Mouse (Mus musculus) forebrain, embryonic 15.5 days (tissue): Measurements from ENCODE around the gene Hnrnpul1. TPM values are rescaled to one million over a fixed set of nuclear protein-coding genes. Genes with fewer than 3 reads are reported as not detected.

Experiments used
- ATAC-seq: fragments of 200-750 bp; cut with Nextera tagmentation; replicated peaks from 2 replicates; pipeline ENCODE4 v1.8.0; 2017; ENCODE audit warnings: mild to moderate bottlenecking, moderate TSS enrichment, moderate library complexity
- H3K27ac ChIP-seq: fragments of 300-500 bp; sonication (generic); replicated peaks from 2 replicates; pipeline ENCODE4 v1.5.1; 2015; ENCODE audit warnings: mild to moderate bottlenecking, inconsistent platforms
- H3K27me3 ChIP-seq: fragments of 300-500 bp; sonication (generic); 2 replicates; pipeline ENCODE4 v1.6.1; 2015; ENCODE audit warnings: inconsistent platforms
- H3K36me3 ChIP-seq: fragments of 300-500 bp; sonication (generic); 2 replicates; pipeline ENCODE4 v1.6.1; 2015; ENCODE audit warnings: mild to moderate bottlenecking, inconsistent platforms
- H3K4me1 ChIP-seq: fragments of 300-500 bp; sonication (generic); 2 replicates; pipeline ENCODE4 v1.6.1; 2015; ENCODE audit warnings: inconsistent platforms
- H3K4me2 ChIP-seq: fragments of 300-500 bp; sonication (generic); replicated peaks from 2 replicates; pipeline ENCODE4 v1.6.1; 2015; ENCODE audit warnings: mild to moderate bottlenecking, inconsistent platforms
- H3K4me3 ChIP-seq: fragments of 300-500 bp; sonication (generic); 2 replicates; pipeline ENCODE4 v1.5.1; 2015; ENCODE audit warnings: mild to moderate bottlenecking, inconsistent platforms
- H3K9ac ChIP-seq: fragments of 300-500 bp; sonication (generic); replicated peaks from 2 replicates; pipeline ENCODE4 v1.6.1; 2015; ENCODE audit warnings: mild to moderate bottlenecking, inconsistent platforms
- H3K9me3 ChIP-seq: fragments of 300-500 bp; sonication (generic); 2 replicates; pipeline ENCODE4 v1.6.1; 2016; ENCODE audit warnings: inconsistent platforms
- whole genome bisulfite sequencing: fragments of 180-500 bp; shearing (Covaris S2); methylation state at CpG from one replicate; pipeline ENCODE4 v1.1.7; 2015; ENCODE audit warnings: mixed read lengths; 5-methylcytosine and 5-hydroxymethylcytosine counted together
- polyA plus RNA-seq: library from polyadenylated mRNA; unstranded; fragments of >200 nt; fragmentation: Nextera tagmentation; extraction: Ambion mirVana; gene quantifications from 2 replicates; pipeline ENCODE4 v1.2.1, GENCODE M21; 2015

Hnrnpul1 gene
- polyA plus RNA-seq, 1 experiment from 2014 or later, result 51.8 TPM

DNA sequence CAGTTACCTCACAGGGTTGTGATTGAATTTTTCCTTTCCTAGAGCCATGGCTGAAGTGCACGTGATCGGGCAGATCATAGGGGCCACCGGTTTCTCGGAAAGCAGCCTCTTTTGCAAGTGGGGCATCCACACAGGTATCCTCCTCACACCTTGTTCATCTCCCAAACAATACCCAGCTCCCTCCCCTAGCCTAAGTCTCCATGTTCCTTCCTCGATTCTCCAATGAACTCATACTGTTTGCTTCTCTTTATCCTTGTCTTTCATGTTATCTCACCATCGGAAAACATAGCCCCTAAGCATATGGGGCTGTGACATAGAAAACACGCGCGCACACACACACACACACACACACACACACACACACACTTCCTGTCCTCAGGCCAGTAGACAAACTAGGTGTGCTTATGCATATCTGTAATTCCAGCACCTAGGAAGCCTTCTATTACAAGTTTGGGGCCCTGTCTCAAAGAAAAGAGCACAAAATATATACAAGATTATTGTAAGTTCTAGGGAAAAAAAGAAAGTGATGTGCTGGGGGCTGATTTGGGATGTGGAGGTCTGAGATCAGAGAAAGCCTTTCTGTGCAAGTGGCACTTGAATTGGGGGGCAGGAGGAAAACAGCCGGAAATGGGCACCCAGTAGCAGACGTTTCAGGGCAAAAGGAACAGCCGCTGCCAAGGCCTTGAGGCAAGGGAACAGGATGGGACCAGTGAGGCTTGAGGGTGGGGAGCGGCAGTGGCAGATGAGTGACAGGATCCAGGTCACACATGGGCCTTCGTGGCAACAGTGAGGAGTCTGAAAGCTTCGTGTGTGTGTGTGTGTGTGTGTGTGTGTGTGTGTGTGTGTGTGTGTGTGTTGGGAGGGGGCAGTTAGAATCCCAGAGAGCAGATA, 73.0 kb downstream of the Hnrnpul1 start:
- Histone ChIP-seq H3K4me1 (peaks cover 23% of the 10 kb centered on the region), H3K4me3 (peak overlapping the region; percentile 69), H3K36me3 (no peaks in the 10 kb centered on the region), H3K9ac (peak overlapping the region; percentile 60; the same call in 1 of the 2 replicates), H3K4me2 (peak overlapping the region; percentile 64), H3K27me3 (peaks cover 11% of the 10 kb centered on the region), H3K27ac (peak overlapping the region; percentile 97), H3K9me3 (no peaks in the 10 kb centered on the region)
- peak; percentile 4; the same call in 1 of the 2 replicates for ATAC-seq
- WGBS, result 61% methylated on average over 15 of the region's 15 CpGs

DNA sequence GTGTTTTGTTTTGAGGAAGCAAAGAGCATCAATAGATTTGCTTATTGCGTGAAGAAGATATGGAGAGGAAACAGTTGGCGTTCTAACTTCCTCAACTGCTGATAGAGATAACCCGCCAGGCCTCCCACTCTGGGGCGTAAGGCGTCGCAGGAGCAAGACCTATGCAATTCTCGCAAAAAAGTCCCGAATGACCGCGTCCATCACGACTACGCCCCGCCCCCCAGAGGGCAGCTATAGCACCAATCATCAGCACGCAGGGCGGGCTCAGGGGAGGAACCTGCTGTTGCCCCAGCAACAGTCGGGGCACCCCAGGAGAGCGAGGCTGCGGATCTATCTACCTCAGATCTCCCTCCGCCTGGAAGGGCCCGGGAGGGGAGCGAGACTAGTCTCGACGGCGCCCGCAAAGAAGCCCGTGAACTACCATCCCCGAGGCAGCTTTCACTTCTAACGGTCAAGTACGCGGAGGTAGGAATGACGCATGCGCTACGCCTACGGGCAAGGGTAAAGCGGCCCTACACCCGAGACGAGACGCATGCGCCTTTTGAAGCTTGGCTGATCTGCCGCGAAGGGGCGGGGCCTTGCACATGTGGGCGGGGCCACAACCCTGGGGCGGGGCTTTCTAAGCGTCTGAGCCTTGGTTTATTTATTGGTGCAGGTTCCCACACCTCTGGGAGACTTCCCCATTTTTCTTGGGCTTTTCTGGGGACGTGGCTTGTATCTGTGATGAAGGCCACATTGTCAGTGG, 73.9 kb downstream of the Hnrnpul1 start, which contains the start of gene B9d2:
TSS of gene B9d2 (plus strand) at position 267 of the 745 bp plus-strand sequence.
- WGBS, result under 1% methylated on average over 46 of the region's 46 CpGs
- Histone ChIP-seq H3K27ac (peak within 1 kb of the TSS; percentile 97), H3K9me3 (no peaks in the 10 kb centered on the region), H3K4me3 (peak within 1 kb of the TSS; percentile 69), H3K9ac (peak within 1 kb of the TSS; percentile 60), H3K36me3 (no peaks in the 10 kb centered on the region), H3K27me3 (peaks cover 2% of the 10 kb centered on the region), H3K4me1 (peaks cover 30% of the 10 kb centered on the region), H3K4me2 (peak within 1 kb of the TSS; percentile 64)
- peak; percentile 92 for ATAC-seq

- 8% methylated on average over 6 of the region's 6 CpGs for WGBS
- H3K4me2 ChIP-seq, result peak overlapping the region; percentile 64
- H3K36me3 ChIP-seq, result no peaks in the 10 kb centered on the region
- H3K9me3 ChIP-seq, result no peaks in the 10 kb centered on the region
- peak overlapping the region; percentile 97; the same call in 1 of the 2 replicates for H3K27ac ChIP-seq
- H3K27me3 ChIP-seq, result peaks cover 1% of the 10 kb centered on the region
- peak overlapping the region; percentile 69 for H3K4me3 ChIP-seq
- ATAC-seq, result no peak
- H3K4me1 ChIP-seq, result peaks cover 37% of the 10 kb centered on the region
- H3K9ac ChIP-seq, result peak overlapping the region; percentile 60
Observed at GRCm38 (mm10) chr7:25679971-25680370, 74.6 kb downstream of the Hnrnpul1 start.

- H3K4me1 ChIP-seq, result peaks cover 44% of the 10 kb centered on the region
- H3K27ac ChIP-seq, result peak overlapping the region; percentile 90
- WGBS, result 86% methylated on average over 7 of the region's 7 CpGs
- H3K36me3 ChIP-seq, result no peaks in the 10 kb centered on the region
- no peak overlapping the region for H3K4me3 ChIP-seq
- peaks cover 23% of the 10 kb centered on the region for H3K27me3 ChIP-seq
- H3K9ac ChIP-seq, result no peak overlapping the region
- no peaks in the 10 kb centered on the region for H3K9me3 ChIP-seq
- ATAC-seq, result no peak
- 0 out of 2 replicates have a peak overlapping the region, but pooled peaks have one; percentile 9 for H3K4me2 ChIP-seq
Observed at GRCm38 (mm10) chr7:25677013-25677412, 77.5 kb downstream of the Hnrnpul1 start.

DNA sequence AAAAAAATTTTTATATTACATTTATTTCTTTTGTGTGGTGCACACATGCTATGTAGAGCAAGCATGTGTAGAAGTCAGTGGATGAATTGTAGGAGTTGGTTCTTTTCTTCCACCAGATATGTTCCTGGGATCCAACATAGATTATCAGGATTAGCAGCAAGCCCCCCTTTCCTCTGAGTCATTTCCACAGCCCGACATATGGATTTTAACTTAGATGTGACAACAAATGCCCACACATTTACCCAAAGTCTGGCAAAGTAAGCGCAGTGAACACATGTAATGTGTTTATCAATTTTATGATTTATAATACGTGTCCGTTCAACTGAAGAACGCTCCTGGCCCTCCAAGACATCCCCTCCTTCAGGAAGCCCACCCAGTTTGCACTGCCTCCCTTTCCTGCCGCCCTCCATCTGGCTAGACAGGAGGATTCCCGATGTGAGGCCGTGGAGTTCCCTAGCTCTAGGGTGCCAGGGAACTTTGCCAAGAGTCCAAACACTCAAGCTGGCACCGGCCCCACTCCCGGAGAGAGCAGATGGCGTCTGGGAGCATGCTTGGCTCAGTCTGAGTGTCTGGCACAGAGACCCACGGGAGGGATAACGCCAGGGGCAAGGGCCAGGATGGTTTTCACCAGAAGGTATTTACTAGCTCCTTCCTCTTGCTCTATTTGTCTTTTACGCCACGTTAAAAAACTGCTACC, 78.3 kb downstream of the Hnrnpul1 start:
- peak overlapping the region; percentile 9; the same call in 1 of the 2 replicates for H3K4me2 ChIP-seq
- peak overlapping the region; percentile 90 for H3K27ac ChIP-seq
- H3K9me3 ChIP-seq, result no peaks in the 10 kb centered on the region
- peak; percentile 76 for ATAC-seq
- H3K4me3 ChIP-seq, result no peak overlapping the region
- no peak overlapping the region for H3K9ac ChIP-seq
- H3K36me3 ChIP-seq, result no peaks in the 10 kb centered on the region
- WGBS, result 34% methylated on average over 15 of the region's 15 CpGs
- peaks cover 37% of the 10 kb centered on the region for H3K4me1 ChIP-seq
- peaks cover 23% of the 10 kb centered on the region for H3K27me3 ChIP-seq

GRCm38 (mm10) chr7:25675405-25675804, 79.2 kb downstream of the Hnrnpul1 start:
- Histone ChIP-seq H3K9ac (no peak overlapping the region), H3K36me3 (no peaks in the 10 kb centered on the region), H3K4me1 (peaks cover 33% of the 10 kb centered on the region), H3K4me2 (peak overlapping the region; percentile 55; the same call in 1 of the 2 replicates), H3K4me3 (peak overlapping the region; percentile 41; the same call in 1 of the 2 replicates), H3K27me3 (peaks cover 23% of the 10 kb centered on the region), H3K9me3 (no peaks in the 10 kb centered on the region), H3K27ac (no peak overlapping the region)
- 49% methylated on average over 6 of the region's 6 CpGs for WGBS
- ATAC-seq, result no peak

- H3K9ac ChIP-seq, result peak within 1 kb of the TSS; percentile 45
- peaks cover 27% of the 10 kb centered on the region for H3K4me1 ChIP-seq
- peak within 1 kb of the TSS; percentile 90; the same call in 1 of the 2 replicates for H3K27ac ChIP-seq
- H3K36me3 ChIP-seq, result no peaks in the 10 kb centered on the region
- 3% methylated on average over 29 of the region's 29 CpGs for WGBS
- peak within 1 kb of the TSS; percentile 41 for H3K4me3 ChIP-seq
- peaks cover 23% of the 10 kb centered on the region for H3K27me3 ChIP-seq
- H3K4me2 ChIP-seq, result peak within 1 kb of the TSS; percentile 55
- H3K9me3 ChIP-seq, result no peaks in the 10 kb centered on the region
- ATAC-seq, result peak; percentile 34; the same call in 1 of the 2 replicates
Observed at GRCm38 (mm10) chr7:25674719-25675300, 79.7 kb downstream of the Hnrnpul1 start, which contains the start of gene Tmem91. Gene Tmem91 (minus strand): TSS chr7:25675166.

DNA sequence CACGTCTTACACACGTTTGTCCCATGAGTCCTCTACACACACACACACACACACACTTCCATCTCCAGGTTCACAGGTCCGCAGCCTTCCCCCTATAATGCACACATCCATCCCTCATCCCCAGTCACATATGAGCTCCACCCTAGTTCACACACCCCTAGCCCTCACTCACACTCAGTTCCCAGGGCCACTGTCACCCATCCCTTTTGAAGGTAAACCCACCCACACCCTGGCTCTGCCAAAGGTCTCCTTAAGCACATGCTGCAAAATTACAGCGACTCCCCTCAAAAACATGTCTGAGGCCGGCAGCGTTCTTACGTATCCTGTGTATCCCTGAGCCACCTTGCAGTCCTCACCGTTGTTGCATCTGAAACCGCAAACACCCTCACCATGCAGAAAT, 80.3 kb downstream of the Hnrnpul1 start:
- no peaks in the 10 kb centered on the region for H3K36me3 ChIP-seq
- no peaks in the 10 kb centered on the region for H3K9me3 ChIP-seq
- H3K27ac ChIP-seq, result no peak overlapping the region
- peak overlapping the region; percentile 55 for H3K4me2 ChIP-seq
- peak overlapping the region; percentile 45 for H3K9ac ChIP-seq
- H3K4me1 ChIP-seq, result peaks cover 27% of the 10 kb centered on the region
- 33% methylated on average over 9 of the region's 9 CpGs for WGBS
- peaks cover 23% of the 10 kb centered on the region for H3K27me3 ChIP-seq
- ATAC-seq, result no peak
- peak overlapping the region; percentile 41 for H3K4me3 ChIP-seq

- no peaks in the 10 kb centered on the region for H3K9me3 ChIP-seq
- H3K36me3 ChIP-seq, result peaks cover 4% of the 10 kb centered on the region; the same call in 1 of the 2 replicates
- no peak overlapping the region for H3K9ac ChIP-seq
- WGBS, result 54% methylated on average over 4 of the region's 4 CpGs
- no peak overlapping the region for H3K27ac ChIP-seq
- H3K4me1 ChIP-seq, result peaks cover 27% of the 10 kb centered on the region
- no peak overlapping the region for H3K4me2 ChIP-seq
- no peak overlapping the region for H3K4me3 ChIP-seq
- ATAC-seq, result no peak
- peaks cover 23% of the 10 kb centered on the region for H3K27me3 ChIP-seq
Observed at GRCm38 (mm10) chr7:25672442-25672841, 82.1 kb downstream of the Hnrnpul1 start.

DNA sequence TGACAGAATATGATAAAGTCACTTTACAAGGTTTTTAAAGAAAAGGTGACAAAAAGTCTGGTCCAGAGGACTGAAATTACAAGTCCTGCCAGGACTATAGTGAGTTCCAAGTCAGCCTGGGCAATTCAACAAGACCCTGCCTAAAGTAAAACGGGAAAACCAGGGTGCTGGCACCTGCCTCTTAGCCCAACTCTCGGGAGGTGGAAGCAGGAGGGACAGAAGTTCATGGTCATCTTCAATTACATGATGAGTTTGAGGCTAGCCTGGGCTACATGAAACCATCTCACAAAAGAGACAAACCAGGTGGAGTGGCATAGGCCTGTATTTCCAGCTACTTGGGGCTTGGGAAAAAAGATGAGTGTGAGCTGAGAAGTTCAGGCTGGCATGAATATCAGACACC, 82.9 kb downstream of the Hnrnpul1 start:
- H3K27ac ChIP-seq, result no peak overlapping the region
- no peak overlapping the region for H3K4me2 ChIP-seq
- H3K4me3 ChIP-seq, result no peak overlapping the region
- peaks cover 23% of the 10 kb centered on the region for H3K4me1 ChIP-seq
- no peak for ATAC-seq
- H3K9ac ChIP-seq, result no peak overlapping the region
- peaks cover 23% of the 10 kb centered on the region for H3K27me3 ChIP-seq
- H3K9me3 ChIP-seq, result no peaks in the 10 kb centered on the region
- 69% methylated on average over 2 of the region's 2 CpGs for WGBS
- peaks cover 4% of the 10 kb centered on the region; the same call in 1 of the 2 replicates for H3K36me3 ChIP-seq
